Mouse (Mus musculus) kidney, postnatal 14 days (tissue): ENCODE measurements at regions not wholly inside any gene's neighbourhood (a gene's known extent, or its start where the extent isn't known, plus 50 kb on each side); places are given as distances from the start of the nearest gene placed in this dataset.

Experiments
- DNase-seq: peaks from one replicate; pipeline ENCODE4 v3.0.0; 2022; ENCODE audit warnings: mixed read lengths

- no peak for DNase-seq
Observed at GRCm38 (mm10) chr13:47768963-47769527, 492.0 kb upstream of the Id4 start.

DNA sequence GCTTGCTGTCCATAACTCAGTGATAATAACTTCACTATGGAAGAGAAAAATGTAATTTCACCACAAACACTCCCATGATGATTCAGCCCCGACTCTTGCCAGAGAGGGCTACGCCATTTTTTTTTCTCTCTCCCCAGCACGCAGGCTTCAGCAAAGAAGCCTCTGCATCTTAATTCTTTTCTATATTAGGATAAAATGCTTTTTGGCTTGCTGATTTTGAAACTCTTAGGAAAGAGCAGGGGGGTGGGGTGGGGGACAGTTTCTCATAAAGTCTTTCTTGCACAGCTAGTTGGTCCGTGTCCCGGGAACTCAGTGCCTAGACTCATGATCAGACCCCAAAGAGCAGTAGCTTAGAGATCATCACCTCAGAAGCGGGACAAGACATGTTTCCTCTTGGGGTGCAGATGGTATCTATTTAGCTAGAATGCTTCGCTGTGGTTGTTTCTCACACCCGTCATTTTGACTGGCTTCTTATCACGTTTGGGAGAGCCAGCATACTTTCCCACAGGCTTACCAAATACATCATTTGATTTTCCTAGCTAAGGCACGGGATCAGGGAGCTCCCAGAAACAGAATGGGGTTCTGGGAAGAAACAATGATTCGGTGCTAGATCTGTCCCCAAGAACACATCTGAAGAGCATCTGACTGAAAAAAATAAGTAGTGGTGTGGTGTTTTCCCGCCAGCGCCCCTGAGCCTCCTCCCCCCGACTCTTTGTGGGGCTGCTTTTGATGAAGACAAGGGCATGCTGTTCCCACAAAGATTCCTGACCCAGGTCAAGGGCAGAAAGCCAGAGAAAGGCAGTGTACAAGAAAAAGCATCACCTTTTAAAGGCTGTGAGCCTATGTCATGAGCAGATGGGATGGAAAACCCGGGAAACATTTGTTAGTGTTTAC lies 483.6 kb upstream of the Id4 start:
- no peak for DNase-seq

GRCm38 (mm10) chr13:47778218-47779009 lies 482.6 kb upstream of the Id4 start:
- no peak for DNase-seq

DNA sequence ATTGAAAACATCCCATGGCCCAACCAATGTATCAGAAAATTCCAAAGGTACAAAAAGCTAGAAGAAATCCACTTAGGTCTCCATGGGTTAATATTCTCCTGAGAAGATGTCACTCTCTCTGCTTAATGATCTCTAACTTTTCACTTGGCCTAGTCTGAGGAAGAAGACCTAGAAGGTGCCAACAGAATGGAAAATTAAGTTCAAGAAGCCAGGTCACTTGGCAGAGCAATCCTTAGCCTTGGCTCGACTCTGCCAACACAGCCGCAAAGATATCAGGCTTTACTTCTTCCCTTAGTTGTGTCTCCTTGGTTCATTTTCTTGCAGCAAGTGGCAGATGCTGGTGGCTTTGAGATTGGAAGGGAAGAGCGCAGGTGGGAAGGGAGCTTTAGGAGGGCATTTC lies 476.6 kb upstream of the Id4 start:
- DNase-seq, result no peak

- no peak for DNase-seq
Observed at GRCm38 (mm10) chr13:47797859-47798258, 463.2 kb upstream of the Id4 start.

GRCm38 (mm10) chr13:47811711-47812415 lies 449.2 kb upstream of the Id4 start:
- DNase-seq, result peak; percentile 19

- DNase-seq, result no peak
Observed at GRCm38 (mm10) chr13:47818924-47819564, 442.0 kb upstream of the Id4 start.

DNA sequence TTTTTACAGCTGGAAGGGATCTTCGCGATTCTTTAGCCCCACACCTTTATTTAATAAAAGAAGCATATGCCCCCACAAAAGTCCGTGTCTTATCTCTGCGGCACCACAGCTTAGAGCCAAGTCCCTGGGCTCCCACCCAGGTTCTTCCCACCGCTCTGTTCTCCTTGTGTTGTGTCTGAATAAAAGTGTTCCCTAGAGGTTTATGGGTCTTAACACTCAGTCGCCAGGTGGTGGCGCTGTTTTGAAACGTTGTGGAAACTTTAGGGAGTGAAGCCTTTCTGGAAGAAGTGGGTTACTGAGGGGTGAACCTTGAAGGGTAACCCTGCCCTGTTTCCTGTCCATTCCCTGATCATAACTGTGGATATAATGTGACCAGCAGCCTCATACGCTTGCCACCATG lies 424.5 kb upstream of the Id4 start:
- DNase-seq, result peak; percentile 27

DNA sequence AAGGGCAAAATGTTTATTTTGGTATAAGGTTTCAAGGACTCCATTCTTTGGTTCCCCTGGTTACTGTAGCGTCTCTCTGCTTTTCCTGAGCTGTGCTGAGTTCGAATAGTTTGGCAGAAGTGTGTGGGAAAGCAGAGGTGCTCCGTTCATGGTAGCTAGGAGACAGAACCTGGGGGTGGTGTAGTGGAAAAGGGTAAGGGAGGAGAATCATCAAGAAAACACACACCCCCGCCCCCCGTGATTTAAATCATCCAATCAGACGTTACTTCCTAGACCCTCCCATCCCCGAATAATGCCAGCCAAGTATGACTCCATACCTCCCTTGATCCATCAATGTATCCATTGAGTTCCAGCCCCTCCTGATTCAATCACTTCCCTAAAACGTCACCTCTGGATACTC lies 418.6 kb upstream of the Id4 start:
- no peak for DNase-seq

- DNase-seq, result no peak
Observed at GRCm38 (mm10) chr13:47843011-47843410, 418.0 kb upstream of the Id4 start.

DNA sequence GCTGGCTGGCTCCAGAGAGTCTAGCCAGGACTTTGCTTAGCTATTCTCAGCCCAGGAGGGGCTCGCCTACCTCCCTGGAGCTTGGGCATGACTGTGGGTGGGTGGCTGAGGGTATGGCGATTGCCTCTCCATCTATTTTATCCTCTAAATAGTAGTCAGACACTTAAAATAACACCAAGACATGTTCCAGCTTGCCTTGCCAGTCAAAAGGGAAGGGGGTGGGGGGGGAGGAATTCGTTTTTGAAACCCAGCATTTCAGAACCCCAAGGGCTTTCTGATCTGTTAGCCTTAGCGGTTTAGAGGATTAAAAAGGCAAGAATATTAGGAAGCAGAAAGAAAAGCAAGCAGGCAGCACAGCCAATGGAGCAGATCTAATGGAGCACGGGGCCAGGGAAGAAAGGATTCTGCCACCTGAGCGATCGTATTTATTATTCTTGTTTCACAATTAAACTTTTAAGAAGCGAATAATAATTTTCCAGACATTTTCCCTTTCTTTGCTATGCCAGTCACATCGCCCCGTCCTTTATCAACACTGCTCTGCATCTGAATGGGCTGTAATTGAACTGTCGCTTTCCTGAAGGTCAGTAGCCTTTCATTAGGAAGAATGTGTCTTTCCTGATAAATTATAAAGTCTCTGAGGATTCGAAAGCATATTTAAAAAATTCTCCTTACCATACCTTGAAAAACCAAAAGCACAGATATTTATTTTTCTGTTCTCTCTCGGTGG lies 417.3 kb upstream of the Id4 start:
- no peak for DNase-seq

DNA sequence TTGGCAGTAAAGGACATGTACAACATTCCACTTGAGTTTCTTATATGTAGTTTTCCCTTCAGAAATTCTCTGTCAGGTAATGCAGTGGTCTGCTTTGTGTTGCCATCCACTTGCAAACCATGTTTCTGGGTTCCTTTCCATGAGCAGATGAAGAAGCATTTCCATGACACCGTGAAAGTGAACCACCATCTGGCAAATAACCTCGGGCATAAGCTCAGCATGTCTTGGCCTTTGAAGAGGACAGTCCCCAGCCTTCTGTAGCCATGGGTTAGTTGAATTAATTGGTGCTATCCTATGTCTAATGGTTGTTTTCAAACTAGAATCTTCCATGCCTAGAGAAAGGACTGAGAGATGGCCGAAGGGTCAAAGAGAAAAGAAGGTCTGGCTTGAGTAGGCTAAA lies 414.3 kb upstream of the Id4 start:
- DNase-seq, result no peak

DNA sequence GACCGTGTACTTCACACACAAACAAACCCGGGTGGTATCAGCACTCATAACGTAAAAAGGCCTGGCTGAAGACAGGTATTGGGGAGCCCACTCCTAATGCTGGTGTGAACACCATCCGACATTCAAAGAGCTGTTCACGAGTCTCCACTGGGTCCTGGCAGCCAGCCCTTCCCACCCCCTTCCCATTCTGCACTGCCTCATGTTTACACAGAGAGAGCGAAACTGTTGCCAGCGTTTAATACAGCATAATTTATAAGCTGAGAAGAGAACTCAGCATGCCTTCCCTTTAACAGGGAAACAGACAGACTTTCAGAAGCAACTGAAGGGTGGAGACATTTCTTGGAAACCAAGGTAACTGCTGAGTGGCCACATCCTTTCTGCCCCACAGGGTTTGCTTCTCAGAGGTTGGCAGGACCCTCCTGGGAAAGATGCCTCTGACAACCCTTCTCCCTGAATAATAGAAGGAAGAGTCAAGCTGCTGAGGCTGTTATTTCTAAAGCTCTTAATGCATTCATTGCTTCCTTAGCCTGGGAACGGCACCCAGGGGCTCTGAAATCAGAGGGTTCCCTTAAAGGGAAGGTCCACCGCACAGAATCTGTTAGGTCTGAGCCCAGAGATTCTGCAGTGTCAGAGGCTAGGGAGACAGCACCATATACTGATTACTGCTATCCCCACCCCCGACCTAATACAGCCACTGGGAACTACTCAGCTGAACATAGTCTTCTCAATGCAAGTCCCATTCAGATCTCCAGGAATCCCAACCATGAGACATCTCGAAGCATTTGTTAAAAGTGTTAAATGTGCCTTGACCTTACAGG lies 412.4 kb upstream of the Id4 start:
- peak; percentile 28 for DNase-seq

- no peak for DNase-seq
Observed at GRCm38 (mm10) chr13:47855422-47856108, 405.5 kb upstream of the Id4 start.

DNA sequence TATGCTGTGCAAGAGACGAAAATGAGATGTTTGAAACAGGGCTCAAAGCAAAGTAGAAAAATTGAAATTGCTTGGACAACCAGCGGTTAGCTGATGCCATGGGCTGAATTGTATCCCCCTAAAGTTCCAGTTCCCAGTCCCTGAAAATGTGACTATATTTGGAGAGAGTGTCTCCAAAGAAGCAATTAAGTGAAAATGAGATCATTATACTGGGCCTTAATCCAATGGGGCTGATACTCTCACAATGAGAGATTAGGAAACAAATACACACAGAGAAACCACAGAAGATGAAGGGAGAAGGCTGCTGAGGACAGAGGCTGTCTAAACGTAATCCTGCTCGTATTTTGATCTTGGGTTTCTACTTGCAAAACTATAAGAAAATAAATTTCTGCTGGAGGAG lies 402.1 kb upstream of the Id4 start:
- no peak for DNase-seq

DNA sequence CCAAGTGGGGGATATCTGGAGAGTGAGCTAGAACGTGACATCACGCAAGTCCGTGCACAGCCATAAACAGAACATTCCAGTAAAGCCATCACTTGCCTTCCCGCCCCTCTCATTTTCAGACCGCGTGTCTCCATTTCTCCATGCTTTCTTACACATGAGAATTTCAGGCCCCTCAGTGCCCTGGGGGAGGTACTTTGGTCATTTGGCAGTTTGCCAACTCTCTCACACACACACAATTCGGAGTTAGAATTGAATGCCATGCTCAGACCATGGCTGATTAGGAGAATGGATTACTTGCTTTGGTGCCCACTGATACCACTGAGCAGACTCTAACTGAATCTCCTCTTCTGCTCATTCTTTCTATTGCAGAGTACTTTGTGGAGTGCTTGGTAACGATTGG lies 400.7 kb upstream of the Id4 start:
- peak; percentile 29 for DNase-seq

DNA sequence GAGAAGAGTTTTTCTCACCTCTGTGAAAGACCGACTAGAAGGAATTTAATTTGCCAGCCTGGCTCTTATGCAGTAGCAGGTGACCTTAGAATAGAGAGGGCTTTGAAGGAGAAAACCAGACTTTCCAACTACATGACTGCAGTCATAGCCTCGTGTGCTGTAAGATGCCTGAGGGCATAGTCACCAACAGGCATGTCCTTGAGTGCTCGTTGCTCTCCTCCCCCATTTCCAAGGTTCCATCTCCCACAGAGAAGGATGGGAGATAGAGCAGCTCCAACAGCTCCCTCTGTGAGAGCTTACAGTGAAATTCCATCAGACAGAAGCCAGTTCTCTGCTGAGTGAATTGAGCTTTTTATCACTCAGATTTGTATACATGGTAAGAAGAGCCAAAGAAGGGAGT lies 398.1 kb upstream of the Id4 start:
- DNase-seq, result no peak

- no peak for DNase-seq
Observed at GRCm38 (mm10) chr13:47868656-47869055, 392.4 kb upstream of the Id4 start.

DNA sequence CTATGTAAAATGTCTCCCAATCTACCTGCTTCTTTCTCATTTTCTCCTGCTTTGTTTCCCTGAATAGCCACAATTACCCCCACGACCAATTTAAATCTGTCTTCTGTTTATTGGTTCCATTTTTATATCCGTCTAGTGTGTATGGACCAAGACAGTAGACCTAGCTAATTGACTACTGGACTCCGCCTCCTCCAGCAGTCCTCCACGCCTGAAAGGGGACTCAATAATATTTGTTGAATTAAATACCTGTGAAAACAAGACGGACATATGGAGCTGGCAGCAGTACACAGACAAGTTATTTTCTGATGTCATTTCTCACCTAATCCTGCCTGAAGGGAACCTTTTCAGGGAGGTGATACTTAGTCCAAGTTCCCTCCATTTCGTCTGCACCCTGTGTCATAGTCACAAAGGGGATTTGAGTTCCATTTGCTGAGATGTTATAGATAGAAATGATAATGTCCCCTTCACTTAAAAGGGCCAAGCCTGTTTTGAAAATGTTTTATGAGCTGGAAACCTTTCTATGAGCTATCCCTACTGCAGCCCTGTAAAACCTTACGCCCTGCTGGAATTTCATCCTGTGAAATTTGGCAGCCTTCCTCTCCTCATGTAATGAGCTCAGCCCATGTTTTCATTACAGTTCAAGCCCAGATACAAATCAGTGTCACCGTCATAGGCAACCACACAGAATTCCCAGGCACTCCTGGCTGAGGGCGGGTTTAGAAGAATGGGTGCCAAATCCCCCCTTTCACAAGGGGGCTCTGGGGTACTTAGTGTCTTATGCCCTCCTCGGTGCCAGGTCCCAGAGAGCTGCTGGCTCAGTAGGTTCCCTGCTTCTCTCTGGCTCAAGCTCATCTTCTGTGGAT lies 391.1 kb upstream of the Id4 start:
- peak; percentile 22 for DNase-seq
